Mouse (Mus musculus): ENCODE measurements at regions not wholly inside any gene's neighbourhood (a gene's known extent, or its start where the extent isn't known, plus 50 kb on each side); places are given as distances from the start of the nearest gene placed in this dataset.

DNA sequence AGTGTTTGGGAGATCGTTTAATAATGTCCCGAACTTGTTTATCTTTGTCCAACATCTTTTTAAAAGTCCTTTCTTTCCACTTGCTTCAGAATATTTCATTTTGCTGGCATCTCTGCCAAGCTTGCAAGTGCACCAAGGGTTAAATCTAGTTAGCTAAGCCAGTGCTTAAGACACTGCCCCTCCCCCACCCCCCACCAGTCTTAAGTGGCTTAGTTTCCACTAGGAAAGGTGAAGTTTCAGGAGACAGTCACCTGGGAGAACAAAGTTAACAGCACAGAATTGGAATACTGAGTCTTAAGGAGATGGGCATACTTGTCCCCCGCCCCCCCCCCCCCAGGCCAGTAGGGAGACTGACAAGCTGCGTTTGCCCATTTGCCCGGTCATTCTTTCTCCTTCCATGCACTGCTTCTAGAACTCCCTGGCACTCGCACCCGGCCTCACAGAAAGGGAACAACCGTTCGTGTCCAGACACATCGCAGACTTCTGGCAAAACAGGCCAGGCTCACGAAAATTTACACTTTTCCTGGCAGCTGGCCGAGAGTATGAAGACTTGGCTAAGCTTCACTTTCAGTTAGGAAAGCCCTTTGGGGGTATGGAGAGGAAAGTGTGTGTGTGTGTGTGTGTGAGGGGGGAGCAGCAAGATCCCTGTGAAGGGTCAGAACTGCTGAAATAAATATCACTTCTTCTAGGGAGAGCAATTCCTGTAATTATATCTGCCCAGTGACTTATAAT is 219.2 kb downstream of the Bcl11a start:
- no peaks in the 10 kb centered on the region for H3K9me3 ChIP-seq (replicated peaks)
- H3K4me3 ChIP-seq (replicated peaks): no peak overlapping the region
- H3K36me3 ChIP-seq (replicated peaks): no peaks in the 10 kb centered on the region
- no peak overlapping the region for H3K9ac ChIP-seq
- no peaks in the 10 kb centered on the region for H3K27me3 ChIP-seq
- no peak overlapping the region for H3K27ac ChIP-seq (replicated peaks)
- WGBS (ENCODE audit: insufficient replicate concordance): 34% methylated on average over 12 of the region's 12 CpGs
- ATAC-seq (ENCODE audit: insufficient read depth): no peak
- no peaks in the 10 kb centered on the region for H3K4me1 ChIP-seq (replicated peaks)
- H3K4me2 ChIP-seq: no peak overlapping the region

DNA sequence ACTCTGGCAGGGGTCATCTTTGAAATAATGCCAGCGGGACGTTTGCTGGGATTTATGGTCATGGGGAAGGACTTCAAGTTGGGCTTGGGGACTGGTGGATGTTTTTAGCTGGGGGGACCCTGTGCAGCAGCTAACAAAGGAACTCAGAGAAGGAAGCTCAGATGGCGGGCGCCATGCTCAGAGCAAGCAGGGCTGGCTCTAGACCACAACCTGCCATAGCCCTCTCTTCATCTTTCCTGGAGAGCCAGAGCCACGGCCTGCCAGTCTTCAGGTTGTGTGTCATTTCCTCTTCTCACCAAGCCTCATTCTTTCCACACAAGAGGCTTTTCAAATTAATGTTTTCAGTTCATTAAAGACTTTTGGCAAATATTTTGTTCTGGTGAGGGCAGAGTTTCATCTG is 219.9 kb downstream of the Bcl11a start:
- H3K27ac ChIP-seq (replicated peaks): no peak overlapping the region
- no peak for ATAC-seq (ENCODE audit: insufficient read depth)

DNA sequence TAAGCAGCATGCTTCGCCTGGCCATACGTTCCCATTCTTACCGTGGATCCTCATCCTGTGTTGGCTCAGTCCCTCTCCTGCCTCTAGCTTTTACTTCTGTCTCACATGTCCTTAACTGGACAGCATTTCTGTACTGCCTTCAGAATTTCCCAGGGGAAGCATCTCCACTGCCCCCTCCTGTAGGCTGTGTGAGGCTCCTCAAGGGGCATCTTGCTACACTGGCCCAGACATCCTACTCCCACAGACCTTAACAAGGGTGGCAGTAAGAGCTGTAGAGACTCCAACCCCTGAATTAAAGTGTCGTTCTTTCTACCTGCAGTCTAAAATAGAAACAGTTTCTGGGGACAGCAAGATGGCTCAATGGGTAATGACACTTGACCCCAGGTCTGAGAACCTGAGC is 222.5 kb downstream of the Bcl11a start:
- Histone ChIP-seq H3K9me3 (replicated peaks) (no peaks in the 10 kb centered on the region), H3K27ac (replicated peaks) (no peak overlapping the region), H3K4me3 (replicated peaks) (no peak overlapping the region), H3K27me3 (0 out of 2 replicates have a peak, but pooled peaks cover 3% of the 10 kb centered on the region), H3K4me1 (replicated peaks) (no peaks in the 10 kb centered on the region), H3K36me3 (replicated peaks) (no peaks in the 10 kb centered on the region), H3K9ac (no peak overlapping the region), H3K4me2 (no peak overlapping the region)
- no peak for ATAC-seq (ENCODE audit: insufficient read depth)
- WGBS (ENCODE audit: insufficient replicate concordance): 73% methylated on average over 4 of the region's 4 CpGs

More for the DNA sequence above, 219.9 kb downstream of the Bcl11a start:
- no peaks in the 10 kb centered on the region for H3K36me3 ChIP-seq (replicated peaks)
- no peak overlapping the region for H3K4me3 ChIP-seq (replicated peaks)
- WGBS (ENCODE audit: insufficient replicate concordance): 25% methylated on average over 5 of the region's 5 CpGs
- no peaks in the 10 kb centered on the region for H3K9me3 ChIP-seq (replicated peaks)
- no peak overlapping the region for H3K9ac ChIP-seq
- H3K4me2 ChIP-seq: no peak overlapping the region
- no peaks in the 10 kb centered on the region for H3K4me1 ChIP-seq (replicated peaks)
- no peaks in the 10 kb centered on the region for H3K27me3 ChIP-seq

DNA sequence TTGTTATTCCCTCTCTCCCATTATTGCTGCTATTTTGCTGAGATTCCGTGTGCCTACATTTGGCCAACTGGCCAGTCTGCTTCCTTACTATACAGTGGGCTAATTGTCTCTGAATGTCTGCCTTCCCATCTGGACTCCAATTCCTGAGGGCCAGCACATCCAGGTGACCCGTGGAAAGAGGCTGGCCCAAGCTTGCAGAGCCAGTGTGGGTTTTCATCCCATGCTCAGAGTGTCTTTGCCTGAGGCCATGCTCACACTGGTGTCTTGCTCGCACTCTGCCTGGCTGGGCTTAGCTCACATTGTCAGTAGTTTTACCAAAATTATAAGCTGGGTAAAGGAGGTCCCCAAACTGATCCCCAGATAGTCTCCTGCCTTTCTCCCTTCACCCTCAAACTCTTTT is 223.3 kb downstream of the Bcl11a start:
- Histone ChIP-seq H3K36me3 (replicated peaks) (no peaks in the 10 kb centered on the region), H3K4me2 (no peak overlapping the region), H3K9me3 (replicated peaks) (no peaks in the 10 kb centered on the region), H3K27me3 (0 out of 2 replicates have a peak, but pooled peaks cover 8% of the 10 kb centered on the region), H3K4me3 (replicated peaks) (no peak overlapping the region), H3K9ac (no peak overlapping the region), H3K27ac (replicated peaks) (no peak overlapping the region), H3K4me1 (replicated peaks) (peaks cover 8% of the 10 kb centered on the region)
- ATAC-seq (ENCODE audit: insufficient read depth): no peak
- WGBS (ENCODE audit: insufficient replicate concordance): 62% methylated on average over 3 of the region's 3 CpGs

DNA sequence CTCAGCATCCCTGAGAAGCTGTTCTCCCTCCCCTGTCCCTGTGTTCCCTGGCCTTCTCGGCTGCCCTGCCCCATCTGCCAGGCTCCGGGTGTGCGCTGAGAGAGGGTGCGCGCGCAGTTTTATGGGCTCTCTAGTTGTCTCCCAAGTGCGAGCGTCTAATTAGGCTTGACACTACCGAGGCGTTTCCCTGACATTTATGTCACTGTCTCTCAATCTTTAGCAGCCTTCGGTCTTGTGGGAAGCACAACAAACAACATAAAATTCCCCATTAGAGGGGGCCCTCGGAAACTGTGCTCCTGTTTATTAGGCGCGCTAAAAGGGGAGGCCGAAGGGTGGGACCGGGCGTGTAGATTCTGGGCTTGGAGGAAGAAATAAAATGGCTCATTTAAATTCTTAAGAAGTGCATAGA is 227.3 kb downstream of the Bcl11a start:
- ATAC-seq (ENCODE audit: insufficient read depth): no peak
- WGBS (ENCODE audit: insufficient replicate concordance): 6% methylated on average over 17 of the region's 17 CpGs
- no peaks in the 10 kb centered on the region for H3K36me3 ChIP-seq (replicated peaks)
- H3K4me1 ChIP-seq (replicated peaks): peaks cover 10% of the 10 kb centered on the region
- no peak overlapping the region; the same call in 1 of the 2 replicates for H3K4me3 ChIP-seq (replicated peaks)
- no peaks in the 10 kb centered on the region for H3K9me3 ChIP-seq (replicated peaks)
- H3K9ac ChIP-seq: no peak overlapping the region
- H3K27ac ChIP-seq (replicated peaks): no peak overlapping the region
- H3K4me2 ChIP-seq: peak overlapping the region; percentile 50
- H3K27me3 ChIP-seq: peaks cover 16% of the 10 kb centered on the region; the same call in 1 of the 2 replicates

DNA sequence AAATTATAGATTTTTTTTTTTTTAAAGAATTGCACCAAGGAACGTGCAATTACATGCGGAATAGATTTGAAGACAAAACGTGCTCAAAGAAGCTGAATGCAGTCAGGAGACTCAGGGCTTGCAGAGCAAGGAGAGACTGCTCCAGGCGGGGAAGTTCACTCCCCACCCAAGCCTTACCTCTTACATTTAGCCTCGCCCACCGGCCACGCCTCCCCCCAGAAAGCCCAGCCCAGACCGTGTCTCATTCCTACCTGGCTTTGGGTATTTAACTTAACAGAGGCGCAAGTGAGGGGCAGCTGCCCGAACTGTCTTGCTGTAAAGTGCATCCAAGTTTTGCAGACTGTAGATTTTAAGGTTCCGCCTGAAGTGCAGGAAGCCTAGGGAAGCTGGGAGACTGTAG is 227.8 kb downstream of the Bcl11a start:
- H3K27me3 ChIP-seq: peaks cover 16% of the 10 kb centered on the region; the same call in 1 of the 2 replicates
- no peak overlapping the region; the same call in 1 of the 2 replicates for H3K4me3 ChIP-seq (replicated peaks)
- H3K4me1 ChIP-seq (replicated peaks): peaks cover 10% of the 10 kb centered on the region
- H3K36me3 ChIP-seq (replicated peaks): no peaks in the 10 kb centered on the region
- no peak overlapping the region for H3K9ac ChIP-seq
- peak overlapping the region; percentile 50 for H3K4me2 ChIP-seq
- 7% methylated on average over 11 of the region's 11 CpGs for whole genome bisulfite sequencing (ENCODE audit: insufficient replicate concordance)
- ATAC-seq (ENCODE audit: insufficient read depth): no peak
- H3K27ac ChIP-seq (replicated peaks): no peak overlapping the region
- no peaks in the 10 kb centered on the region for H3K9me3 ChIP-seq (replicated peaks)

DNA sequence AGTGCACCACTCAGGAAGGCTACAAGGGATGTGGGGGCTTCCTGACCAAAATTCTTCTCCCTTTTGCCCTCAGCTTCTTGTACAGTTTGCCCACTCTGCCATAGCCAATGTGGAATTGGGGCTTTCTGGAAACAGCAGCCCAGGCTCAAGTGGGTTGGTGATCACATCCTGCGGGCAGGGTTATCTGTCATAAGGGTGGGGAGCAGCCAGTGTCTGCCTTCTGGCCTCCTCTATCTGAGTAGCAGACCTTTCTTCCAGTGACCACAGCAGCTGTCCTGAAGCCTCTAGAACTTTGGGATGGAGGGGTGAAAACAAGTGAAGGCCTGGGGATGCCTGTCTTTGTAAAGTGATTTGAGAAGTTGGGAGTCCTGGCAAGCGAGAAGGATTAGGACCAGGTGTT is 228.2 kb downstream of the Bcl11a start:
- Histone ChIP-seq H3K27me3 (peaks cover 16% of the 10 kb centered on the region; the same call in 1 of the 2 replicates), H3K4me2 (peak overlapping the region; percentile 50), H3K9me3 (replicated peaks) (no peaks in the 10 kb centered on the region), H3K36me3 (replicated peaks) (no peaks in the 10 kb centered on the region), H3K4me1 (replicated peaks) (peaks cover 10% of the 10 kb centered on the region), H3K4me3 (replicated peaks) (no peak overlapping the region), H3K9ac (no peak overlapping the region), H3K27ac (replicated peaks) (no peak overlapping the region)
- ATAC-seq (ENCODE audit: insufficient read depth): no peak
- 34% methylated on average over 2 of the region's 2 CpGs for WGBS (ENCODE audit: insufficient replicate concordance)

DNA sequence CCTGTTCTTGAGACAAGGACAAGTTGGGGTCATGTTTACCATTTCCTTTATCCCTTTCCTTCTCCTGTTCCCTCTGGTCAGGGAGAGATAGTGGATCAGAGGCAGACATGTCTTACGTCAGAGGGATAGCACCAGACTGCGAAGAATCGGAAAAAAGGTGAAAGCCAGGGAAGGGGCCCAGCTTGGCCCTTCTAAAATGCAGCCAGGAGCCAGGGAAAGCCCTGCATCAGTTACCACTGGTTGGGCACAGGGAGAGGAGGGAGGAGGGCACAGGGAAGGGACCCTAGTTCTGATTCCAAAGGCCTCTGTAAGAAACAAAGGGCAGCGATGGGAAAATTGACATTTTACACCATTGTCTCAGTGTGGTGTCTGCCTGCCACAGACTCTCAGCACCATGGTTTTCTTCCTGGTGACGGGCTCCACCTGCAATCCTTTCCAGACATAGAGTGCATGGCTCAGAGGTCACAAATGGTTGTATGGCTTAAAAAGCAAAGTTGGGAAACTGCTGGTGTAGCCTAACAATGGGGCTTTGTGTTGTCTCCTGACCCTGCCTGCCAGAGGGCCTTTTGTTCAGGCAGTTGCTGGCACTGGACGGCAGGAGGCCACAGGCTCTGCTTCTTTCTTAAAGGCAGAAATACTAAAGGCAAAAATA is 229.9 kb downstream of the Bcl11a start:
- Histone ChIP-seq H3K4me2 (no peak overlapping the region), H3K4me3 (replicated peaks) (no peak overlapping the region), H3K27ac (replicated peaks) (no peak overlapping the region), H3K9me3 (replicated peaks) (no peaks in the 10 kb centered on the region), H3K36me3 (replicated peaks) (no peaks in the 10 kb centered on the region), H3K4me1 (replicated peaks) (peaks cover 10% of the 10 kb centered on the region), H3K9ac (no peak overlapping the region), H3K27me3 (peaks cover 16% of the 10 kb centered on the region; the same call in 1 of the 2 replicates)
- ATAC-seq (ENCODE audit: insufficient read depth): no peak
- 64% methylated on average over 6 of the region's 6 CpGs for WGBS (ENCODE audit: insufficient replicate concordance)

DNA sequence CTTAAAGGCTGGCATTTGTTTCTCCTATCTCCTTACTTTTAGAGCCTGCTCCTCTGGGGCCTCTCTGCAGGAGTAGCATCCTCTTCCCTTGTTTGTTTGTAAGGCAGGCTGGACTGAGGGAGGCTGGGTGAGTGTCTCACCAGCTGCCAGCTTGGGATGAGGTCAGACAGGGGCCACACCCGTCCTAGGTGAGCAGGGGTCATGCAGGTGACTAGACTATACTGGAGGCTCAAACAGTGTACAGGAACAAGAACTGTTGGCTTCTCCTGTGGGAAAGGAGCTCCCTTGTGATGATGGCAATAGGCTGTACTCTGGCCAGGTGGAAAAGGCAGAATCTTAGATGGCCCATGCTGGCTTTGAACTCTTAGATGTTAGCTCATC is 230.4 kb downstream of the Bcl11a start:
- H3K4me1 ChIP-seq (replicated peaks): peaks cover 10% of the 10 kb centered on the region
- H3K4me3 ChIP-seq (replicated peaks): no peak overlapping the region
- no peak overlapping the region for H3K27ac ChIP-seq (replicated peaks)
- ATAC-seq (ENCODE audit: insufficient read depth): no peak
- no peak overlapping the region for H3K4me2 ChIP-seq
- H3K27me3 ChIP-seq: peaks cover 16% of the 10 kb centered on the region; the same call in 1 of the 2 replicates
- no peaks in the 10 kb centered on the region for H3K36me3 ChIP-seq (replicated peaks)
- H3K9me3 ChIP-seq (replicated peaks): no peaks in the 10 kb centered on the region
- WGBS (ENCODE audit: insufficient replicate concordance): 21% methylated on average over 1 of the region's 1 CpGs
- H3K9ac ChIP-seq: no peak overlapping the region

DNA sequence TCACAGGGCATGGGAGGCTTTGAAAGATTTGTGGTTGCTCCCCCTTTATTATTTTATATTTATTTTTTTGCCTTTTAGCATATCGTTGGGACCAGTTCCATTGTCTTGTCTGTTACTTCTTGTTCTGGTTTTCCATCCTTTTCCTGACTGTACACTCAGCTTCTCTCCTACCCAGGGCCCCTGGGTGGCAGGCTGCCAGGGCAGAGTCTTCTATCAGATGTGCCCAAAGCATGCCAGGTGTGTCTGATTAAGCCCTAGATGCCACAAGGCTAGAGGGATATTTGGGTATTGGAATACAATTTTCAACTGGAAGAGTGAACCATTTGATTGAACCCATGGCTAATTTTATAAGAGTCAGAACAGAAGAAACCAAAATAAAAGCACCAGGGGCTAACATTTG is 236.2 kb downstream of the Bcl11a start:
- no peaks in the 10 kb centered on the region for H3K36me3 ChIP-seq (replicated peaks)
- H3K27ac ChIP-seq (replicated peaks): no peak overlapping the region
- no peak overlapping the region for H3K4me3 ChIP-seq (replicated peaks)
- H3K9me3 ChIP-seq (replicated peaks): no peaks in the 10 kb centered on the region
- no peak for ATAC-seq (ENCODE audit: insufficient read depth)
- no peak overlapping the region for H3K4me2 ChIP-seq
- 42% methylated on average over 1 of the region's 1 CpGs for WGBS (ENCODE audit: insufficient replicate concordance)
- H3K9ac ChIP-seq: no peak overlapping the region
- H3K4me1 ChIP-seq (replicated peaks): no peaks in the 10 kb centered on the region
- no peaks in the 10 kb centered on the region for H3K27me3 ChIP-seq

DNA sequence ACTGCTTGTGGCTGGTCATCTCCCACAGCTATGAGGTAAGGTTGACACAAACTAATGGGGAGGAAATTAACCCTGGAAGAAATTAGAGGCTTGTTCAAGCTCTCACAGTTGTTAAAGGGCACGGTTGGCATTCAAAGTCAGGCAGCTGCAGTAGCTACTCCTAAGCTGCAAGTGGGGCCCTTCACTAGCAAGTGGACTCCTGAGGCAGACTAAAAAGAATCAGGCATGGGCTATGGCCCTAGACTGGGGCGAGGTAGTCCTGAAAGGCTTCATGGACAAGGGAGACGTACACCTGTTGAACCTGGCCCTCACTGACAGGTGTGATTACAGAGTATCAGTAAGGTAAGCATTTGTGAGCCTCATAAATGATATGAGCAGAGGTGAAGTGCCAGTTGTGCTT is 237.7 kb downstream of the Bcl11a start:
- ATAC-seq (ENCODE audit: insufficient read depth): no peak
- Histone ChIP-seq H3K4me3 (replicated peaks) (no peak overlapping the region), H3K27ac (replicated peaks) (no peak overlapping the region), H3K9ac (no peak overlapping the region), H3K4me2 (no peak overlapping the region), H3K4me1 (replicated peaks) (no peaks in the 10 kb centered on the region), H3K27me3 (no peaks in the 10 kb centered on the region), H3K36me3 (replicated peaks) (no peaks in the 10 kb centered on the region), H3K9me3 (replicated peaks) (no peaks in the 10 kb centered on the region)
- 59% methylated on average over 3 of the region's 3 CpGs for WGBS (ENCODE audit: insufficient replicate concordance)

Measured in liver, embryonic 15.5 days (tissue).